Mouse (Mus musculus) hindlimb bud, embryonic 11.5 days (tissue): ENCODE measurements around the gene Smyd1.
"Not testable (repeated sequence)": the region's sequence is repeated elsewhere in the genome, so short reads cannot be mapped to it uniquely, and the experiment has no call there.

Source experiments
- DNase-seq: peaks from one replicate; pipeline ENCODE4 v3.0.0-alpha.2; 2012; ENCODE audit warnings: low read depth, low spot score; ENCODE audit errors: extremely low spot score

The Smyd1 gene

GRCm38 (mm10) chr6:71321826-71322283 is at the start of gene Smyd1:
Gene Smyd1 (minus strand): TSS chr6:71322233.
- DNase-seq: no peak

DNA sequence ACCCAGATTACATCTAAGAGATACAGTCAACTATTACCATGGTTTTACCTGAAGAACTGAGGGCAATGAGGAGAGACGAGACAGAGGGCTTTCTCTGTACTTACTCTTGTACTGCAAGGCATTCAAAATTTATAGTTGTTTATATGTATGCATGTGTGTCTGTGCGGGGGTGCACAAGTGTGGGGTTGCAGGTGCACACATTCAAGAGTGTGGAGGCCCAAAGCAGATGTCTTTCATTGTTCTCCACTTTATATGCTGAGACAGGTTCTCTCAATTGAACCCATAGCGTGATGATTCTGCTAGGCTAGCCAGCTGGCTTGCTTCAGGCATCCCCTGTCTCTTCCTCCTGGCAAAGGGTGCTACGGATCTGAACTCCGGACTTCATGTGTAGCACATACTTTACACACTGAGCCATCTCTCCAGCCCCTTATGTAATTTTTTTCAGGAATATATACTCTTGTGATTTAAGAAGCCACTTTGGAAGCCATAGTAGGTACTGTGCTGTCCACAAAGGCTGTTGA is 49.1 kb upstream of the Smyd1 start:
- DNase-seq: no peak

GRCm38 (mm10) chr6:71369416-71369815 is 47.4 kb upstream of the Smyd1 start:
- DNase-seq: no peak

GRCm38 (mm10) chr6:71363995-71364394 is 42.0 kb upstream of the Smyd1 start:
- no peak for DNase-seq

- DNase-seq: no peak
These were observed 39.2 kb upstream of the Smyd1 start for GRCm38 (mm10) chr6:71361156-71361670.

DNA sequence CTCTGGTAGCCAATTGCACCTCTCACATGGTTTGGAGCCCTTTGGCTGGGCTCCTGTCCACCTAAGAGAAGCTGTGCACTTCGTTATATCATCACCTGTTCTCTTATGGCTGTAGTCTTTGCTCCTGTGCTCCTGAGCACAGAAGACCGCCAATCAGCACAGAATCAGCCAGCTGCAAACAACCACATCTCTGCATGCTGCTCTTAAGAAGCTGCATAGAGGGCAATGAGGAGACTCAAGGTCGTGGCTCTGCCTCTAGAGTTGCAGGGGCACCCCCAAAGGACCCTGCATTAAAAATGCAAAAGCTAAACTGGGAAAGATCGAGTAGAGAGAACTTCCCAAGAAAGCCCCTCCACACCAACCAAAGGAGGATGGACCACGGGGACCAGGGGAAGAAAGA is 38.7 kb upstream of the Smyd1 start:
- no peak for DNase-seq

- DNase-seq: no peak
These were observed 38.2 kb upstream of the Smyd1 start for GRCm38 (mm10) chr6:71360221-71360620.

DNA sequence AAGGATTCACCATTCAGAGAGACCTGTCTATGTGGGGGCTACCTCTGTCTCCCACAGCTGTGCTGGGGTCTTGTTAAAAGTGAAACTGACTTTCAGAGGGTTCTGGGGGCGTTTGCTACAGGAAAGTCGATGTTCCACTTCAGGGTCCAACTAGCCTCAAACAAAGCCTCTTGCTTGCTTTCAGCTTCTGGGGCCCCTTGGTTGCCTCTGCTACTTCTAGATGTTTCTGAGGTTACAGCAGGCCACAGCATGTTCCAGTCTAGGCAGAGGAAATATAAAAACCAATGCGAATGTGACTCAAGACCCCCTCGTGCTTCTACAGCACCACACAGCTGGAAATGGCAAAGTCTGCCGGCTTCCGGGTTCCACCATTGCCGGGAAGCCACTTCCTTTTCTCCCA is 35.5 kb upstream of the Smyd1 start:
- DNase-seq: no peak

DNA sequence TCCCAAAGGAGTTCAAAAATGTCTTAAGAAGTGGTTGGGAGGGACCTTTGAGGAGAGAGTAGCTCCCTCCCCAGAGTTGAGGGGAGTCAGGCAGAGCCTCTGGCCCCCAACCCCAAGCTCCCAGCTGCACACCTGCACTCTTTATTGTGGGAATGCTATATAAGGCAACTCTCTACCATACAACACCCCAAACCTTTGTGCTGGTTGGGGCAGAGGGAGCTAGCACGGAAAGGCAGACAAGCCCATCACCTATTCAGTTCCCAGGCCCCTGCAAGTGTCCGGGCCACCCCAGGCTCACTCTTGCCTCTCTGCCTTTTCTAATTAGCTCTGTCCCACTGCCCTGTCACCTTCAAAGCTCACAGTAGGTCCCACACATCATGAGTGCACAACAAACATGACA is 31.7 kb upstream of the Smyd1 start:
- no peak for DNase-seq

GRCm38 (mm10) chr6:71352866-71353427 is 30.9 kb upstream of the Smyd1 start:
- no peak for DNase-seq

GRCm38 (mm10) chr6:71352201-71352600 is 30.2 kb upstream of the Smyd1 start:
- DNase-seq: no peak

DNA sequence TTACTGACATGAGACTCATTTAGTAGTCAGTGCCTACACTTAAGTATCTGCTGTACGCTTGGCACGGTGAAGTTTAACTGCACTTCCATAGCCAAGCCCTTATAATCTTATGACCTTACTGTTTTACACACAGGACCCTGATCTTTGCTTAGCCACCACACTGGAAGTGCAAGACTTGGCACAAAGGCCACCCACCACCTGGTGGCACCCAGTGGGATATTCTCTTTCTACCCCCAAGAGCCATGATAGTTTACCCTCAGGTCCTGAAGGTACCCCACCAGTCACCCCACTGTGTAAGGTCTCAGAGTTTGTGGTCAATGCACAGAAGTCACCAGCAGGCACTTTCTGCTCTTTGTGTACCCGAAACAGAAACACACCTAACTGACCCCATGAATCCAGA is 29.2 kb upstream of the Smyd1 start:
- DNase-seq: no peak

DNA sequence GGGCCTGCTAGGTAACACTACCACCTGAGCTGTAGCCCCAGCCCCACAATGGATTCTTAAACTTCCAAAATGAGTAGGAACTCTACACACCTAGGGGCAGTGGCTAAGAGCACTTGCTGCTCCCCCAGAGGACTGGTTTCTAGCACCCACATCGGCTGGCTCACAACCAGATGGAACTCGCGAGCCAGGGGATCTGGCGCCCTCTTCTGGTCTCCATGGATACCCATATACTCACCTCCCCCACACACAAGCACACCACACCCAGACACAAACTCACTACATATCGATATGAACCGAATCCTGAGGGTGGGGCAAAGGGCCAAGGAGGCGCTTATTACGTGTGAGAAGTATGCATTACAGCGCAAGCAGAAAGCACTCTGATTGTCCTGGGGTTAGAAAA is 26.0 kb upstream of the Smyd1 start:
- DNase-seq: no peak

GRCm38 (mm10) chr6:71341179-71341578 is 19.1 kb upstream of the Smyd1 start:
- no peak for DNase-seq

- DNase-seq: no peak
These were observed 17.3 kb upstream of the Smyd1 start for GRCm38 (mm10) chr6:71339351-71339750.

DNA sequence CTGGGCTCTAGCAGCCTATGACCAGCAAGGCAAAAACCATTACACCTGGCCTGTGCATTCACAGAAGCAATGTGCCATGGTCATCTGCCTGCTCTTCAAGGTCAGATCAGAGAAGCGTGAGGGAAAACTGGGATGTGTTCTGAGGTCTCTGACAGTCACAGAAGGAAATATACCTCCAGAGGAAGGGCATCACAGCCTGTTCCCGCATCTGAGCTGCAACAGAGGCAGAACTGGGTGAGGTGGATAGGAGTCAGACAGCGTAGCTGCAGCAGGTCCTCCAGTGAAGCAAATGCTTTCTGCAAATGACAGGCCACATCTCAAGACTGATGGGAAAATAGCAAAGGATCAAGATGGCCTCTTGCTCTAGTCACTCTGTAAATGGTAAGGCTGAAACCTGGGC is 16.9 kb upstream of the Smyd1 start:
- no peak for DNase-seq

- DNase-seq: no peak
These were observed 15.6 kb upstream of the Smyd1 start for GRCm38 (mm10) chr6:71337666-71338065.

DNA sequence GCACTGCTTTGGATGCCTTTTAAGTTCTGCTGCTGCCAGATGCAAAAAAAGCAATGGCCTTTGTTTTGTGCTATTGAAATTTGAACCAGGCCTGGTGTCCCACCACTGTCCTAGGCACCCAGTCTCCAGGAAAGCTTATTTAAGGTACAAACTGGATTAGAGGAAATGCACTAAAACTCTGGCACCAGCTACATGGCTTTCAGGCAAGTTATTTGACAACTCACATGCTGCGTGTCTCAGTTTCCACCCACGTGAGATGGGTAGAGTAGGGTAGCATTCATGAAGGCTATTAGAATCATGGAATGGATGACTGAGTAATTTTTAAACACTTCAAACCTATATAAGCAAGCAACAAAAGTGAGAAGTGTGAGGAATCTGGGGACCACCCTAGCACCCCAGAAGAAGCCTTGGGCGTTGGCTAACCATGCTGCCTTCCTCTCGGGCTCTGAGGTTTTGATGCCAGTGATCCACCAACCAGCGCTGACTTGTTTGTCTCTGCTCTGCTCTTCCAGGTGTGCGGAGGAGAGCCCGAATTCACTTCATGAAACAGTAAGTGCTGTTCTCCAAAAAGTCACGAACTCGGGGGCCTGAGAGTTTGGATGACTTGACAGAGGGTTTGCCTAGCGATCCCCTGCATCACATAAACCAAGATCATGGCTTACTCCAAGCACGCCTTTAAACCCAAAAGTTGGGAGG is 11.7 kb upstream of the Smyd1 start:
- DNase-seq: no peak

DNA sequence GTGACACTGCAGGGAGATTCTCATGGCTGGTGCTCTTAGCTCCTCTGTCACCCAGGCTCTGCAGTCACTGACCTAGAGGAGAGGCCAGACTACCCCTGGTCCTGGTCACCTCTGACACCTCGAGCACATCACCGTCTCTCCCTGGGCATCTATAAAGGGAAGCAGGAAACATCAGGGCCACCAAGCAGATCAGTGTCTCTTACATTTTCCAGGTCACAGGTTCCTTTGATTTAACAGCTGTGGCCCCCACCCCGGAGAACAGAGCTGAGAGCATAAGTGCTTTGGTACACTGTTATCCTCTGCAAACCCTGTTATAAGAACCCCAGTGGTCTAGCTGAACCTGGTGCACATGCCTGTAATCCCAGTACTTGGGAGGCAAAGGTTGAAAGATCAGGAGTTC is 11.0 kb upstream of the Smyd1 start:
- no peak for DNase-seq

DNA sequence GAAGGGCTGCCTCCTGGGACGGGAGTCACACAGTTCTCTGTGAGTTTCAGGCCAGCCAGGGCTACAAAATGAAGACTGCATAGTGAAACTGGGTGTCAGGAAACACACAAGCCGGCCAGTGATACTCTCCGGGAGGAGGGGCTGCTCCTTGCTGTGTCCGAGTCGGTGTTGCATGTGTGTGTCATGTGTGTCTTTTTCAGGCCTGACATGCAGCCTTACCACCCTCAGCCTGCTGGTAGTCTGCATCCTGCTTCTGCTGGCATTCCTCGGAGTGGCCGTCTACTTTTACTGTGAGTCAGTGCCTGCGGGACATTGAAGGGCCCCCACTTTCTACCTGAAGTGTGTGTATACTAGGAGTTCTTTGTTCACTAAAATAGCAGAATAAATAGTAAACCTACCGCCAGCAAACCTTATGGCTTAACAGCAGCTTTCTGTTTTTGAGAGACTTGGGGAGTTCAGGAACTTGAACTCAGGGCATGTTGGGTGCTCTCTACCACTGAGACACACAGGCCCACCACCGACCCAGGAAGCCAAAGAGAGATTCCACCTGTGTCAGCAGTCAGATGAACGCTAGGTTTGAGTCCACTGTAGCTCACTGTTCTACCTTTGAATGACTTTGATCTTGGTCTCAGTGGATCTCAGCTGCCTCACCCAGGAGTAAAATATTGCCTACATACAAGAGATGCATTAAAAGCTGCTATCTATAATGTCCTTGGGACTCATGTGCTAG is 10.4 kb upstream of the Smyd1 start:
- no peak for DNase-seq

DNA sequence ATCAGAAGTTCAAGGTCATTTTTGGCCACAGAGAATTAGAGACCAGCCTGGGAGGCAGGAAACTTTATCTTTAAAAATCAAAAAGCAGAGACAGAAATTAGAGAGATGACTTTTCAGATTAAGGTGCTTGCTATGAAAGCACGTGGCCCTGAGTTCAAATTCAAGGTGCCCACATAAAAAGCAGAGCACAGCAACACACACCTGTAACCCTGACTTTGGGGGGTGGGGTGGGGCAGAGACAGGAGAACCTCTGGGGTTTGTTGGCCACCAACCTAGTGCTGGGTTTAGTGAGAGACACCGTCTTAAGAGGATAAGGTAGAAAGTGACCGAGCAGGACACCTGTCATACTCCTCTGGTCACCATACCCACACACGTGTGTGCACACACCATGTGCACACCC is 9.5 kb upstream of the Smyd1 start:
- DNase-seq: not testable (repeated sequence)

- no peak for DNase-seq
These were observed 8.5 kb upstream of the Smyd1 start for GRCm38 (mm10) chr6:71330486-71330885.
